Mouse (Mus musculus): ENCODE measurements around the gene Stat3.

DNA sequence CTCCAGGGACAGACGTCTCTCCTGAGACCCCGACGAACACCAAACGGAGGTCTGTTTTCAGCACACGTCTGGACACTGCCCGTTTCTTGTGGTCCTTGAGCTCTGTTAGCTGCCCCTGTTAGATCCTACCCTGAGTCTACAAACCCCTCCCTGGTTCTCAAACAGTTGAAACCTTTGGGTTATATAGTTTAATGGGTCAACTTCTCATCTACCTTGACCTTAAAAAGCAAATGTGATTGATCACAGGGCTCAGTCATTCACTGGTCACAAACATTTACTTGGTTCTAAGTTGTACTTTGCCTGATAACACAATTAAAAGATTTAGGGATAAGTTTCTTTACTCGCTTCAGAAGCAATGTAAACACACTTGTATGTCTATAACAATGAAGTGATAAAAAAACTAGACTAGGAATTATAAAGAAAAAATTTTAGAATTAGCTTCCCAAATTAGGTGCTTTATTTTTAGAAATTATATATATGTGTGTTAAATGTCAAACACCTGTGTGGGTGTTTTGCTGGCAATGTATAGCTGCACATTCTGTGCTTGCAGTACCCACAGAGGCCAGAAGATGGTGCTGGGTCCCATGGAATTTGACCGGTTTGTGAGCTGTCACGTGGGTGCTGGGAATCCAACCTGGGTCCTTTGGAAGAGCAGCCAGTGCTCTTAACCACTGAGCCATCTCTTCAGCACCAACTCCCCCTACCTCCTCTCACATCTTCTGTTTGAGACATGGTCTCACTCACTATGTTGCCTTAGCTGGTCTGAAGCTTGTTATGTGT lies 102.2 kb downstream of the Stat3 start:
- TF ChIP-seq CTCF (IDR thresholded peaks at IDR 0.05; ENCODE audit: low read depth), result peak; percentile 70
- no peak for TF ChIP-seq EP300 (optimal IDR thresholded peaks at IDR 0.05)
